ENCODE assay signal across 8 mouse cellular contexts in the genomic region with DNA sequence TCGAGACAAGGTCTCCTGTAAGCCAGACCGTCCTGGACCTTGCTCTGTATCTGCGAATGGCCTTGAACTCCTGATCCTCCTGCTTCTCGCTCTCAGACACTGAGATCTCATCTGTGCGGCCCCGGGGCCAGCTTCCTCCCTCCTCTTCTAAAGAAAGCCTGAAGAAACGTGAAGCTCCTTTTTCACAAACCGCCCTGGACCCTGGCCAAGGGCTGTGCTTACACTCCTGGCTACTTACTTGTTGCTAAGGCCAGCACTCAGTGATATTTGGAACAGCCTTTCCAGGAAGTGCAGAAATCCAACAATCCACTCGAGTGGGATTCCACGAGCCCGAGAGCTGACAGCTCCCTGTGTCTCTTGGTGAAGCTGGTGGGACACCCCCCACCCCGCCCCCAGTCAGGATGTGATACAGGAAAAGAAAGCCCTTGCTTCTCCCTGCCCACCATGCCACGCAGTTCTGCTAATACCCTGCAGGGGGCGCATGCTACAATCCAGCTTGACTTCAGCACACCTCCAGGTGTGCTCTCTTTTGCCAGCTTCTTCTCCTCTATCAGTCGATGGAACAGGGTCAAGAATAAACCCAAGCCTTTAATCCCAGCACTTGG. TPM values are rescaled to one million over a fixed set of nuclear protein-coding genes. Genes with fewer than 3 reads are reported as not detected.
DNase-seq lines count a peak whose midpoint lies in the region; ATAC-seq and TF ChIP-seq lines count a peak whose summit lies in the region.
"Had no signal": no experiment of that assay in that cellular context is flagged by ENCODE, and none has a peak within 500 bp of the region (broad histone marks: within the 10 kb centered on the region; RNA-seq: fewer than 3 reads in every experiment).

No protein-coding gene starts in this region.

- peak; percentile 27 for ATAC-seq in embryonic facial prominence, embryonic 14.5 days (ENCODE audit: low read depth)
- peak; percentile 39 to 63; a peak in 3 of 4 replicates for ATAC-seq in hematopoietic stem cell, adult 5-6 weeks (replicated peaks in 1 of 2; ENCODE audit: insufficient read depth in 1 of 2, low FRiP score in 2 of 2, low TSS enrichment in 1 of 2, low read depth in 1 of 2, poor library complexity in 2 of 2, severe bottlenecking in 2 of 2)
- ATAC-seq in lung, embryonic 14.5 days (ENCODE audit: insufficient read depth): peak; percentile 17; the same call in 1 of the 2 replicates
- no peak for ATAC-seq in stomach, postnatal 0 days (ENCODE audit: low FRiP score, low TSS enrichment)

- no peaks in the 10 kb centered on the region for H3K36me3 ChIP-seq in embryonic facial prominence, embryonic 14.5 days (ENCODE audit: control insufficient read depth, insufficient read depth, low read length)
- no peaks in the 10 kb centered on the region for H3K36me3 ChIP-seq in lung, embryonic 14.5 days (ENCODE audit: insufficient read depth)
- H3K36me3 ChIP-seq in stomach, postnatal 0 days (ENCODE audit: control insufficient read depth, insufficient read depth, low read length): no peaks in the 10 kb centered on the region
- H3K36me3 ChIP-seq: stomach, embryonic 15.5 days had no signal

- no peak overlapping the region for H3K4me2 ChIP-seq in embryonic facial prominence, embryonic 14.5 days (ENCODE audit: low read depth, low read length)
- H3K4me2 ChIP-seq in lung, embryonic 14.5 days: peak overlapping the region; percentile 15; the same call in 1 of the 2 replicates
- no peak overlapping the region for H3K4me2 ChIP-seq in stomach, postnatal 0 days (replicated peaks; ENCODE audit: low read depth)
- H3K4me2 ChIP-seq: stomach, embryonic 15.5 days had no signal

- peaks cover 6% of the 10 kb centered on the region; the same call in 1 of the 2 replicates for H3K9me3 ChIP-seq in embryonic facial prominence, embryonic 14.5 days (ENCODE audit: control insufficient read depth, low read length)
- H3K9me3 ChIP-seq in lung, embryonic 14.5 days (ENCODE audit: low read depth, low read length): no peaks in the 10 kb centered on the region
- H3K9me3 ChIP-seq in stomach, postnatal 0 days (ENCODE audit: control insufficient read depth, low read length): no peaks in the 10 kb centered on the region
- H3K9me3 ChIP-seq: stomach, embryonic 15.5 days had no signal

- H3K4me1 ChIP-seq in embryonic facial prominence, embryonic 14.5 days (ENCODE audit: control insufficient read depth, insufficient read depth, low read length): peaks cover 9% of the 10 kb centered on the region
- H3K4me1 ChIP-seq in lung, embryonic 14.5 days (ENCODE audit: insufficient read depth): no peaks in the 10 kb centered on the region
- H3K4me1 ChIP-seq in stomach, postnatal 0 days (replicated peaks; ENCODE audit: control insufficient read depth, insufficient read depth): no peaks in the 10 kb centered on the region
- H3K4me1 ChIP-seq: stomach, embryonic 15.5 days had no signal

- no peaks in the 10 kb centered on the region for H3K27me3 ChIP-seq in embryonic facial prominence, embryonic 14.5 days (replicated peaks; ENCODE audit: control insufficient read depth, insufficient read depth, low read length)
- no peaks in the 10 kb centered on the region for H3K27me3 ChIP-seq in lung, embryonic 14.5 days (ENCODE audit: insufficient read depth, low read length)
- no peaks in the 10 kb centered on the region for H3K27me3 ChIP-seq in stomach, postnatal 0 days (ENCODE audit: control insufficient read depth, insufficient read depth, low read length)
- H3K27me3 ChIP-seq: stomach, embryonic 15.5 days had no signal

- peak; percentile 80 for TF ChIP-seq CTCF in lung, embryonic 14.5 days (IDR thresholded peaks at IDR 0.05; ENCODE audit: low read depth)
- TF ChIP-seq CTCF in stomach, postnatal 0 days (IDR thresholded peaks at IDR 0.05; ENCODE audit: low read depth): peak; percentile 73

- no peak for TF ChIP-seq EP300 in stomach, postnatal 0 days (optimal IDR thresholded peaks at IDR 0.05)

- no peak overlapping the region for H3K4me3 ChIP-seq in embryonic facial prominence, embryonic 14.5 days (ENCODE audit: low read depth, low read length)
- no peak overlapping the region for H3K4me3 ChIP-seq in lung, embryonic 14.5 days (ENCODE audit: low read depth, low read length)
- no peak overlapping the region for H3K4me3 ChIP-seq in stomach, postnatal 0 days (ENCODE audit: low read depth, low read length)
- H3K4me3 ChIP-seq: stomach, embryonic 15.5 days had no signal

- DNase-seq in ovary, adult 18-20 months (ENCODE audit: low spot score): peak; percentile 72
- no peak for DNase-seq in ovary, postnatal 10 days (ENCODE audit: low spot score)
- peak; percentile 58 to 66 for DNase-seq in adrenal gland, adult 18-20 months (ENCODE audit: low spot score in 2 of 2)
- peak; percentile 80 for DNase-seq in embryonic facial prominence, embryonic 14.5 days (ENCODE audit: low spot score)
- DNase-seq in lung, embryonic 14.5 days: peak; percentile 80
- DNase-seq in stomach, postnatal 0 days (ENCODE audit: low spot score): peak; percentile 34

- 34% methylated on average over 15 of the region's 15 CpGs for WGBS in embryonic facial prominence, embryonic 14.5 days
- 26% methylated on average over 15 of the region's 15 CpGs for WGBS in lung, embryonic 14.5 days
- WGBS in stomach, postnatal 0 days: 34% methylated on average over 15 of the region's 15 CpGs

- H3K27ac ChIP-seq in embryonic facial prominence, embryonic 14.5 days (replicated peaks; ENCODE audit: low read depth, low read length): no peak overlapping the region
- H3K27ac ChIP-seq in lung, embryonic 14.5 days (ENCODE audit: low read depth): no peak overlapping the region
- H3K27ac ChIP-seq in stomach, postnatal 0 days (replicated peaks): no peak overlapping the region
- H3K27ac ChIP-seq: stomach, embryonic 15.5 days had no signal

- no peak overlapping the region for H3K9ac ChIP-seq in embryonic facial prominence, embryonic 14.5 days (ENCODE audit: low read depth, low read length)
- H3K9ac ChIP-seq in lung, embryonic 14.5 days: no peak overlapping the region
- no peak overlapping the region for H3K9ac ChIP-seq in stomach, postnatal 0 days (ENCODE audit: low read length)
- H3K9ac ChIP-seq: stomach, embryonic 15.5 days had no signal

RNA-seq across cellular contexts. Expression of gene Rpp40, which starts 19.9 kb away (rescaled TPM):
- 10 to 100 TPM; 12.8 to 16.7 TPM for total RNA-seq in adrenal gland, adult 18-20 months (2021)
- 18.6 and 20.0 TPM in 2 replicates for polyA plus RNA-seq in embryonic facial prominence, embryonic 14.5 days (2014; fragmentation: Nextera tagmentation; extraction: Ambion mirVana)
- 13.0 and 19.3 TPM in 2 replicates for total RNA-seq in hematopoietic stem cell, adult 5-6 weeks (2017)
- polyA plus RNA-seq in lung, embryonic 14.5 days (2014; fragmentation: Nextera tagmentation; extraction: Ambion mirVana): 20.2 and 24.7 TPM in 2 replicates
- polyA plus RNA-seq in stomach, postnatal 0 days (2015; fragmentation: Nextera tagmentation; extraction: Ambion mirVana): 13.3 and 13.4 TPM in 2 replicates
